Mouse (Mus musculus): Measurements from ENCODE around the gene Zfp580.
"Not testable (repeated sequence)": the region's sequence is repeated elsewhere in the genome, so short reads cannot be mapped to it uniquely, and the experiment has no call there.

Gene Zfp580

GRCm38 (mm10) chr7:5051193-5052192 is at the start of gene Zfp580:
Zfp580 (plus strand) TSS chr7:5051538.
- DNase-seq (ENCODE audit: low spot score): peak; percentile 84

DNA sequence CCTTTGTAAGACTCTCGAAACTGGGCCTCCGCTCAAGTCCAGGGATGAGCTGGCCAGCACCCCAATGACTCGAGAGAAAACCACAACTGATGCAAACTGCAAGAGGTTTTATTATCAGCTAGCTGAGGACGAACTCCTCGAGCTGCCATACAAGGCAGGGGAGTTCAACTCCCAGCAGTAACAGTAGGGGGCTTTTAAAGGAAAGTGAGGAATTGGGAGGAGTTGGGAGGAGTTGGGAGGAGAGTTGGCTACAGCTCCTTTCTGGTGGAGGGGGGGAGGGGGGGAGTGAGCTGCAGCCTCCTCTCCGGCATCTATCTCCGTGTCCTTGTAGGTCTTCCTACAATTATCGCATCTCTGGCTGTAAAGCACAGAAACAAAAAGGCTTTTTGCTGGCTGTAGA is 48.5 kb upstream of the Zfp580 start:
- DNase-seq (ENCODE audit: low spot score): not testable (repeated sequence)

DNA sequence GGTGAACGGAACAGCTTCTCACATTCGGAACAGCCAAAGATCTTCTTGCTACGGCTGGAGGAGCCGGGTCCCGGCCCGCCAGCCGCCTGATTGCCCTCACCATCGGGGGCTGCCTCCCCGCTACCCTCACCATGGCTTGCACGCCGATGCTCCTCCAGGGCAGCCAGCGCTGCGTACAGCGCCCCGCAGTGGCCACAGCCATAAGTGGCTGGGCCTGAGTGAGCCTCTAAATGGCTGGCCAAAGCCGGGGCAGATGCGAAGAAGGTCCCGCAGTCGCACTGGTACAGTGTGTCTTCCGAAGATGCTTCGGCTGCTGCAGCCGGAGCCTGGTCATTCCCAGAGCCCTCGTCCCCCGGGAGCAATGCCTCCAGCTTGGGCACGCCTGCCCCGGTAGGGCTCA is 43.1 kb upstream of the Zfp580 start:
- DNase-seq (ENCODE audit: low spot score): no peak

GRCm38 (mm10) chr7:5012681-5013513 is 38.4 kb upstream of the Zfp580 start:
- DNase-seq (ENCODE audit: low spot score): no peak

- DNase-seq (ENCODE audit: low spot score): peak; percentile 95
Observed at GRCm38 (mm10) chr7:5014251-5015117, 36.9 kb upstream of the Zfp580 start, which contains the start of the genes Zfp524 and Fiz1. Zfp524 (plus strand) TSS chr7:5014415. Fiz1 (minus strand) TSS chr7:5014697.

GRCm38 (mm10) chr7:5015118-5016001 is 36.0 kb upstream of the Zfp580 start, which contains the start of gene Gm44973:
Gm44973 (plus strand) TSS chr7:5015496.
- peak; percentile 91 for DNase-seq (ENCODE audit: low spot score)

DNA sequence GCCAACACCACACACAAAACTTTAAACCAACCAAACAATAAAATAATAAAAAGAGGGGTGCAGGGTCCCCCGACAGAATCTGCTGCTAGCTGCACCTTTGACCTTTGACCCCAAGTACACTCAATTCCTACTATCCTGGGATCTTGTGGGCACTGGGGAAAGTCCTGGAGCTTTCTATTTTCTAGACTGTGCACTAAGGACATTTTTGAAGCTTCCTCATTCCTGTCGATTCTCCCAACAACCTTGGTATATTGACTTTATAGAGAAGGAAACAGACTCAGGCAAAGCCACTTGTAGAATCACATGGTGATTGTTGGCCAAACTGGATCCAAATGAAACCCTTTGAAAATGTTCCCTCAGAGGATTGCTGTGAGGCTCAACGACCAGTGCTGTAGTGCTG is 35.3 kb upstream of the Zfp580 start:
- DNase-seq (ENCODE audit: low spot score): no peak

GRCm38 (mm10) chr7:5016920-5017319 is 34.4 kb upstream of the Zfp580 start:
- DNase-seq (ENCODE audit: low spot score): no peak

GRCm38 (mm10) chr7:5017352-5017751 is 34.0 kb upstream of the Zfp580 start:
- DNase-seq (ENCODE audit: low spot score): no peak

DNA sequence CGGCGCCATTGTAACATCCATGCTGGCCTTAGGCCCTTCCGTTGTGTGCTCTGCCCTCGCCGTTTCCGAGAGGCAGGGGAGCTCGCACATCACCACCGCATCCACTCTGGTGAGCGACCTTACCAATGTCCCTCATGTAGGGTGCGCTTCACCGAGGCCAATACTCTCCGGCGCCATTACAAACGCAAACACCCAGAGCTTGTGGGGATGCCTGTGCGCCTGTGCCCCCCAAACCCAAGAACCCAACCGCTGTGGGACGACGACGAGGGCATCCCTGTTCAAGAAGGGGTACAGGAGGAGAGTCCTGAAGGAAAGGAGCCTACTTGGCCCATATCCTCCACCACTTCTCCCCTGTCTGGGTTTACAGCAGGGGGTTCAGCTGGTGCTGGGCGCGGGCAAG is 33.4 kb upstream of the Zfp580 start:
- DNase-seq (ENCODE audit: low spot score): no peak

- DNase-seq (ENCODE audit: low spot score): not testable (repeated sequence)
Observed at GRCm38 (mm10) chr7:5019576-5019975, 31.8 kb upstream of the Zfp580 start.

DNA sequence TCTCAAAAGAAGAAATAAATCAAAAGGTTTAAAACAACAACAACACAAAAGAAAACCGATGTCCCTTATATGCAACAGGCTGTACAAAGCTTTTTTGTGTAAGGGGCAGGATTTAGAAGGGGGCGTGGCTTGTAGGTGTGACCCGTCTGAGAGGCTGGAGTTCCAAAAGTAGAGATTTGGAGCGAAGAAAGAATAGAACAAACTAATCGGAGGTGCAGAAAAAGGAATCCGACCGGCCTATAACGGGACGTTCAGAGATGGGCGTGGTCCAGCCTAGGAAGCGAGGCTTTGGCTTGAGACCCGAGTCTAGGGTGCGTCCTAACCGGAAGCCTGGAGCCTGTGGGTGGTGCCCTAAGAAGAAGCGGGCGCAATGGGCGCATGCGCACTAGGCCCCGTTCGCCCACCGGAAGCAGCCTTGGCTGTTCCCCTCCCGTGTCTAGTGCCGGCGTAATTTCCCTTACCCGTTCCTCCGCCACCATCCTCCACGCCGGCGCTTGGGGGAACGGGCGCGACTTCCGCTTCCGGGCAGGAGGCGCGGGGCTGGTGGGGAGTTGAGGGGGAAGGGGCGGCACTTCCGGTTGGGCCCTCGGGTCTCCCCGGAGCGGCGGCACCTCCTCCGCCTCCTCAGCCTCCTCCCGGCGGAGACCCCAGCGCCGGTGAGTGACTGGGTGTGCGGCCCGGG is 31.2 kb upstream of the Zfp580 start, which contains the start of the genes Zfp865 and Ccdc106:
Gene Zfp865, plus strand, starts transcription at position 377 of the 682 bp plus-strand sequence.
Gene Ccdc106, plus strand, starts transcription at position 554 of the 682 bp plus-strand sequence.
- DNase-seq (ENCODE audit: low spot score): peak; percentile 97

DNA sequence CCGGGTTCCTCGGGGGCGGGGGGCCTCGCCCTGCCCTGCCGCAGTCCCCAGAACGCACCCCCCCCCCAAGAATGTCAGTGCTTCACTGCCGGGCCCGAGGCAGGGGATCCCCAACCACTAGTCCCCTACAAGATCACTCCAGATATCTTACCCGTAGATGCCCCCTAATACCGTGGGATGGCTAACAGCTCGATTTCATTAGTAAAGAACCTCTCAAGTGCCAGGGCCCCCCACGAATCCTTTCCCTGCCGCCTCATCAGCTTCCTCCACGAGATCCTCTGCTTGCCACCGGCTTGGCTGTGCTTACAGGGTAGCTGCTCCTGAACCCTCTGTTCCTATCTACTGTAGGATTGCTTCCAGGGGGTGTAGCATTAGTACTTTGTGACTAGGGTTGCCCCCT is 30.7 kb upstream of the Zfp580 start:
- DNase-seq (ENCODE audit: low spot score): no peak

GRCm38 (mm10) chr7:5021197-5021596 is 30.1 kb upstream of the Zfp580 start:
- DNase-seq (ENCODE audit: low spot score): no peak

DNA sequence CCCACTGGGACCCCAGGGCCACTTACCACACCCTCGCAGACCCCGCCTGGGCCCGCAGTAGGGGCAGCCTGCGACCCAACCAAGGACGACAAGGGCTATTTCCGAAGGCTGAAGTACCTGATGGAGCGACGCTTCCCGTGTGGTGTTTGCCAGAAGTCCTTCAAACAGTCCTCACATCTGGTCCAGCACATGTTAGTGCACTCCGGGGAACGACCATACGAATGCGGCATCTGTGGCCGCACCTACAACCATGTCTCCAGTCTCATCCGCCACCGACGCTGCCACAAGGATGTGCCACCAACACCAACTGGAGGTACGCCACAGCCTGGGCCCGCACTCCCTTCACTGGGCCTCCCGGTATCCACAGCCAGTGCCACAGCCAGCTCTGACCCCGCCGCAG is 21.8 kb upstream of the Zfp580 start:
- no peak for DNase-seq (ENCODE audit: low spot score)

- DNase-seq (ENCODE audit: low spot score): no peak
Observed at GRCm38 (mm10) chr7:5029946-5030345, 21.4 kb upstream of the Zfp580 start.

- DNase-seq (ENCODE audit: low spot score): no peak
Observed at GRCm38 (mm10) chr7:5030554-5031275, 20.6 kb upstream of the Zfp580 start.

- no peak for DNase-seq (ENCODE audit: low spot score)
Observed at GRCm38 (mm10) chr7:5031496-5031895, 19.8 kb upstream of the Zfp580 start.

- no peak for DNase-seq (ENCODE audit: low spot score)
Observed at GRCm38 (mm10) chr7:5033818-5034217, 17.5 kb upstream of the Zfp580 start, which contains the start of gene 4632433K11Rik. 4632433K11Rik (plus strand) TSS chr7:5034118.
